Comparison of ENCODE assay signal across 8 mouse cellular contexts in the genomic region with DNA sequence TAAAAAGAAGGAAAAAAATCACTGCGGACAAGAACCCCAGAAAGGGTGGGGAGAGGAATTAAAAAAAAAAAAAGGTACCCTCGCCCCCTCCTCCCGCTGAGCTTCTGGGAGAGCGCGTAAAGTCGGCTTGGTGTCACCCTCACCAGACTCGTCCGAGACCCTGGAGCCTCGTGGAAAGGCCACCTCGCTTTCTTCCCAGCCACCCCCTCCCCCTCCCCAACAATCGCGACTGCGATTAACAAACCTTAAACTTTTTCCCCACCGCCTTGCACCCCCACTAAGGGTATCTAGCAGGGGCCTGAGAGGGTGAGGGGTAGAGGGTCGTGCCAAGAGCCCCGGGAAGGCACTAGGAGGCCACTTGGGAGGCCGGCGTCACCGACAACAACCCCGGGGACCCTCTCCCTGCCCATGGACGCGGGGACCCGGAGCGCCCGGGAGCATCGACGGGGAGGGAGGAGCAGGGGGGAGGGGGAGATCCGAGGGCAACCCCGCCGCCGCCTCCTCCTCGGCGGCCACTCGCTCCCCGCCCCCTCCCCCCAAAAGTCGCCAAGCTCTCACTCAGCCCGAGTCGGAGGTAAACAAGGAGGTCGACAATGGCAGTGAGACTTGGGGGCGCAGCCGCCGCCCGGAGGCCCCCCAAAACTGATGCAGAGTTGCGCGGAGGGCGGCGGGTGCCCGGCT. TPM values are rescaled to one million over a fixed set of nuclear protein-coding genes. Genes with fewer than 3 reads are reported as not detected.
DNase-seq lines count a peak whose midpoint lies in the region; ATAC-seq and TF ChIP-seq lines count a peak whose summit lies in the region.

No protein-coding gene starts in this region.

- under 1% methylated on average over 38 of the region's 48 CpGs for WGBS in forebrain, embryonic 12.5 days
- WGBS in midbrain, embryonic 12.5 days: 2% methylated on average over 31 of the region's 48 CpGs

- H3K27me3 ChIP-seq in forebrain, embryonic 12.5 days: no peaks in the 10 kb centered on the region
- H3K27me3 ChIP-seq in midbrain, embryonic 12.5 days: no peaks in the 10 kb centered on the region

- TF ChIP-seq POLR2A in brain, embryonic 14.5 days (IDR thresholded peaks at IDR 0.05; ENCODE audit: borderline replicate concordance, extremely low read depth, insufficient read depth, insufficient read length, poor library complexity, severe bottlenecking): no peak

- no peak for TF ChIP-seq CTCF in brain, embryonic 14.5 days (IDR thresholded peaks at IDR 0.05; ENCODE audit: borderline replicate concordance, extremely low read depth, insufficient read depth, insufficient read length)

- peak overlapping the region; percentile 65 for H3K4me2 ChIP-seq in forebrain, embryonic 12.5 days
- H3K4me2 ChIP-seq in midbrain, embryonic 12.5 days (replicated peaks): peak overlapping the region; percentile 66

- peak overlapping the region; percentile 92 for H3K4me3 ChIP-seq in forebrain, embryonic 12.5 days (replicated peaks)
- peak overlapping the region; percentile 69 for H3K4me3 ChIP-seq in midbrain, embryonic 12.5 days

- H3K9me3 ChIP-seq in forebrain, embryonic 12.5 days: no peaks in the 10 kb centered on the region
- H3K9me3 ChIP-seq in midbrain, embryonic 12.5 days: no peaks in the 10 kb centered on the region

- H3K27ac ChIP-seq in forebrain, embryonic 12.5 days: peak overlapping the region; percentile 97
- peak overlapping the region; percentile 95 for H3K27ac ChIP-seq in midbrain, embryonic 12.5 days (replicated peaks)

- peaks cover 3% of the 10 kb centered on the region; the same call in 1 of the 2 replicates for H3K36me3 ChIP-seq in forebrain, embryonic 12.5 days (replicated peaks)
- H3K36me3 ChIP-seq in midbrain, embryonic 12.5 days: 0 out of 2 replicates have a peak, but pooled peaks cover 6% of the 10 kb centered on the region

- peaks cover 13% of the 10 kb centered on the region for H3K4me1 ChIP-seq in forebrain, embryonic 12.5 days
- H3K4me1 ChIP-seq in midbrain, embryonic 12.5 days: peaks cover 9% of the 10 kb centered on the region; the same call in 1 of the 2 replicates

- peak; percentile 24 for DNase-seq in ovary, postnatal 10 days (ENCODE audit: low spot score)
- DNase-seq in ovary, postnatal 14 days (ENCODE audit: low spot score): no peak
- DNase-seq in brain, embryonic 14.5 days (ENCODE audit: low read depth): peak; percentile 74
- DNase-seq in induced T-regulatory cell, adult 2 months (ENCODE audit: low read depth): peak; percentile 59
- peak; percentile 40 to 52 for DNase-seq in thymus, postnatal 10 days (ENCODE audit: low spot score in 2 of 2)
- DNase-seq in frontal cortex, postnatal 14 days (ENCODE audit: low spot score in 2 of 2): no peak

- H3K9ac ChIP-seq in forebrain, embryonic 12.5 days: peak overlapping the region; percentile 90
- peak overlapping the region; percentile 82 for H3K9ac ChIP-seq in midbrain, embryonic 12.5 days (replicated peaks)

- ATAC-seq in forebrain, embryonic 12.5 days (ENCODE audit: low FRiP score): peak; percentile 55
- peak; percentile 64 for ATAC-seq in midbrain, embryonic 12.5 days (ENCODE audit: low FRiP score, low read depth)

RNA-seq across cellular contexts. Expression of gene Satb1, which starts 20.7 kb away (rescaled TPM):
- 44.2 and 56.8 TPM in 2 replicates for polyA plus RNA-seq in brain, embryonic 14.5 days (2012; rRNA removed)
- 34.9 and 37.9 TPM in 2 replicates for polyA plus RNA-seq in forebrain, embryonic 12.5 days (2016; fragmentation: Nextera tagmentation; extraction: Ambion mirVana)
- 35.9 and 38.8 TPM in 2 replicates for polyA plus RNA-seq in midbrain, embryonic 12.5 days (2016; fragmentation: Nextera tagmentation; extraction: Ambion mirVana)

Comparison
In these comparisons a context has a peak if more than half of its experiments do, and no peak if none do; other contexts are left out.
1. DNase-seq: peak in ovary, postnatal 10 days (single experiment), brain, embryonic 14.5 days (single experiment), induced T-regulatory cell, adult 2 months (single experiment) and thymus, postnatal 10 days (2 of 2); none in ovary, postnatal 14 days (single experiment) and frontal cortex, postnatal 14 days (0 of 2).